Mouse (Mus musculus): Measurements from ENCODE around the gene Msx2. TPM values are rescaled to one million over a fixed set of nuclear protein-coding genes. Genes with fewer than 3 reads are reported as not detected.

Msx2 gene
- total RNA-seq, 2 experiments from 2014 or later = 0.36 to 0.69 TPM

Other genes starting within 250 kb of the Msx2 start
- gene Ror2, start 186.9 kb downstream of the Msx2 start, total RNA-seq (2021) = 1 to 10 TPM; 1.0 to 1.4 TPM
- 10 to 100 TPM; 12.2 to 14.8 TPM for gene Sptlc1, start 95.7 kb downstream of the Msx2 start, total RNA-seq (2021)